24 mouse cellular contexts compared by ENCODE assay signal in genomic region chr19:37301733-37302132, GRCm38 (mm10). TPM values are rescaled to one million over a fixed set of nuclear protein-coding genes. Genes with fewer than 3 reads are reported as not detected.
A peak's percentile ranks its signal among the peaks of the same experiment; 100 is the strongest.
DNase-seq lines count a peak whose midpoint lies in the region; ATAC-seq lines count a peak whose summit lies in the region.
"Had no signal": no experiment of that assay in that cellular context is flagged by ENCODE, and none has a peak within 500 bp of the region (broad histone marks: within the 10 kb centered on the region; RNA-seq: fewer than 3 reads in every experiment).

No protein-coding gene starts in this region.

- H3K4me2 ChIP-seq in neural tube, embryonic 15.5 days, result no peak overlapping the region
- no peak overlapping the region for H3K4me2 ChIP-seq in kidney, embryonic 15.5 days
- H3K4me2 ChIP-seq: heart, embryonic 11.5 days; limb, embryonic 13.5 days; liver, embryonic 12.5 days; neural tube, embryonic 12.5 days; stomach, embryonic 15.5 days had no signal

- H3K4me1 ChIP-seq in heart, embryonic 10.5 days, result no peaks in the 10 kb centered on the region
- H3K4me1 ChIP-seq in neural tube, embryonic 15.5 days, result no peaks in the 10 kb centered on the region
- no peaks in the 10 kb centered on the region for H3K4me1 ChIP-seq in kidney, embryonic 15.5 days
- H3K4me1 ChIP-seq: limb, embryonic 13.5 days; liver, embryonic 12.5 days; megakaryocyte, embryonic 14.5 days; neural tube, embryonic 12.5 days; stomach, embryonic 15.5 days had no signal

- no peaks in the 10 kb centered on the region for H3K9me3 ChIP-seq in heart, embryonic 10.5 days
- no peaks in the 10 kb centered on the region for H3K9me3 ChIP-seq in neural tube, embryonic 15.5 days (replicated peaks)
- no peaks in the 10 kb centered on the region for H3K9me3 ChIP-seq in kidney, embryonic 15.5 days (replicated peaks)
- H3K9me3 ChIP-seq: limb, embryonic 13.5 days; liver, embryonic 12.5 days; megakaryocyte, embryonic 14.5 days; neural tube, embryonic 12.5 days; stomach, embryonic 15.5 days had no signal

- H3K27ac ChIP-seq in heart, embryonic 10.5 days, result no peak overlapping the region
- H3K27ac ChIP-seq in neural tube, embryonic 15.5 days (replicated peaks), result no peak overlapping the region
- H3K27ac ChIP-seq in kidney, embryonic 15.5 days, result no peak overlapping the region
- H3K27ac ChIP-seq: limb, embryonic 13.5 days; liver, embryonic 12.5 days; neural tube, embryonic 12.5 days; stomach, embryonic 15.5 days had no signal

- ATAC-seq in neural tube, embryonic 15.5 days (ENCODE audit: low FRiP score), result no peak
- ATAC-seq in granulocyte monocyte progenitor cell, adult 5-6 weeks (replicated peaks; ENCODE audit: poor library complexity, severe bottlenecking), result peak; percentile 37; the same call in 1 of the 2 replicates
- ATAC-seq in kidney, embryonic 15.5 days (replicated peaks; ENCODE audit: low FRiP score), result no peak
- ATAC-seq: liver, embryonic 12.5 days had no signal

- peak; percentile 38 for DNase-seq in heart, embryonic 10.5 days (ENCODE audit: low spot score)
- no peak for DNase-seq in heart, adult 18-20 months
- DNase-seq in neural tube, embryonic 10.5 days (ENCODE audit: extremely low spot score, low spot score), result peak; percentile 15
- DNase-seq in urinary bladder, postnatal 4 days (ENCODE audit: low spot score in 2 of 2), result no peak
- DNase-seq: adrenal gland, postnatal 14 days; cerebellum, adult 2 months; cerebellum, postnatal 25 days; gastrocnemius, postnatal 25 days; kidney, adult 2 months; kidney, postnatal 25 days; lung, adult 18-20 months; lung, postnatal 14 days; right cerebral cortex, adult 18-20 months; right cerebral cortex, postnatal 4 days; thymus, postnatal 25 days had no signal

- 93% methylated on average over 3 of the region's 3 CpGs for WGBS in heart, embryonic 10.5 days
- WGBS in neural tube, embryonic 15.5 days, result 92% methylated on average over 3 of the region's 3 CpGs
- WGBS in kidney, embryonic 15.5 days, result 88% methylated on average over 3 of the region's 3 CpGs

- no peak overlapping the region for H3K9ac ChIP-seq in neural tube, embryonic 15.5 days (replicated peaks)
- no peak overlapping the region for H3K9ac ChIP-seq in kidney, embryonic 15.5 days
- H3K9ac ChIP-seq: limb, embryonic 13.5 days; liver, embryonic 12.5 days; neural tube, embryonic 12.5 days; stomach, embryonic 15.5 days had no signal

- H3K4me3 ChIP-seq in heart, embryonic 10.5 days, result no peak overlapping the region
- no peak overlapping the region for H3K4me3 ChIP-seq in neural tube, embryonic 15.5 days (replicated peaks)
- H3K4me3 ChIP-seq in kidney, embryonic 15.5 days (replicated peaks), result no peak overlapping the region
- H3K4me3 ChIP-seq: limb, embryonic 13.5 days; liver, embryonic 12.5 days; megakaryocyte, embryonic 14.5 days; neural tube, embryonic 12.5 days; stomach, embryonic 15.5 days had no signal

- H3K27me3 ChIP-seq in heart, embryonic 10.5 days (ENCODE audit: insufficient read depth, poor library complexity, severe bottlenecking), result no peaks in the 10 kb centered on the region
- H3K27me3 ChIP-seq in neural tube, embryonic 15.5 days (replicated peaks), result no peaks in the 10 kb centered on the region
- no peaks in the 10 kb centered on the region for H3K27me3 ChIP-seq in kidney, embryonic 15.5 days
- H3K27me3 ChIP-seq: limb, embryonic 13.5 days; liver, embryonic 12.5 days; megakaryocyte, embryonic 14.5 days; neural tube, embryonic 12.5 days; stomach, embryonic 15.5 days had no signal

- peaks cover 11% of the 10 kb centered on the region for H3K36me3 ChIP-seq in heart, embryonic 10.5 days
- peaks cover 5% of the 10 kb centered on the region for H3K36me3 ChIP-seq in neural tube, embryonic 15.5 days
- peaks cover 15% of the 10 kb centered on the region for H3K36me3 ChIP-seq in kidney, embryonic 15.5 days
- H3K36me3 ChIP-seq: stomach, embryonic 15.5 days had no signal

RNA-seq across cellular contexts. Expression of gene Ide, which starts 35.9 kb away (rescaled TPM):
- 49.9 and 63.3 TPM in 2 replicates for polyA plus RNA-seq in heart, embryonic 10.5 days (2016; fragmentation: Nextera tagmentation; extraction: Ambion mirVana)
- 10 to 100 TPM; 59.2 to 97.0 TPM for total RNA-seq in heart, adult 18-20 months (2021)
- polyA plus RNA-seq in neural tube, embryonic 15.5 days (2015; fragmentation: Nextera tagmentation; extraction: Ambion mirVana), result 47.2 and 54.6 TPM in 2 replicates
- total RNA-seq in granulocyte monocyte progenitor cell, adult 5-6 weeks (2014; fragmentation: Nextera tagmentation), result 108 and 131 TPM in 2 replicates
- total RNA-seq in granulocyte monocyte progenitor cell, adult 5-6 weeks (2017), result 95.3 and 125 TPM in 2 replicates
- polyA plus RNA-seq in kidney, embryonic 15.5 days (2015; fragmentation: Nextera tagmentation; extraction: Ambion mirVana), result 53.3 and 56.6 TPM in 2 replicates

Comparison
In these comparisons a context has a peak if more than half of its experiments do, and no peak if none do; other contexts are left out.
1. DNase-seq: peak in heart, embryonic 10.5 days (single experiment) and neural tube, embryonic 10.5 days (single experiment); none in heart, adult 18-20 months (0 of 2) and urinary bladder, postnatal 4 days (0 of 2).